Mouse (Mus musculus) spleen, adult 18-20 months (tissue): ENCODE measurements at regions not wholly inside any gene's neighbourhood (a gene's known extent, or its start where the extent isn't known, plus 50 kb on each side); places are given as distances from the start of the nearest gene placed in this dataset.

Experiments
- DNase-seq, 2 experiments: peaks; one replicate each; pipeline ENCODE4 v3.0.0; 2022; ENCODE audit warnings: mixed read lengths in 2 of 2

DNA sequence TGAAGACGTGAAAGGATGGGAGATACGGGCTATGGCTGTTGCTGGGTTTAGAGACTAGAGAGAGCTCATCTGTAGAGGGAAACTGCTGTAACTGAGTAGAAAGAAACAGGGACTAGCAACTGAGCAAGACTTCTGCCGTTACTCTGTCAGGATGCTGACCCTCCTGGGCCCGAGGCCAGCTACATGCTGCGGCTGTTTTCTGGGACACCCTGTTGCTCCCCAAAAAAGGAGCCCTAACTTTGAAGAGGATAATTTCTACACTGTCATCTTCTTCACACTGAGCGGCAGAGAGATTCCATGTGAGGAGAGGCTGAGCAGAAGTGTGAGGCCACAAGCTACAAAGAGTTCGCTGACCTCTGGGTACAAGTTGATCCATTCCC is 74.2 kb upstream of the Ralgps2 start:
- peak in 1 of 2 experiments; percentile 4 for DNase-seq

DNA sequence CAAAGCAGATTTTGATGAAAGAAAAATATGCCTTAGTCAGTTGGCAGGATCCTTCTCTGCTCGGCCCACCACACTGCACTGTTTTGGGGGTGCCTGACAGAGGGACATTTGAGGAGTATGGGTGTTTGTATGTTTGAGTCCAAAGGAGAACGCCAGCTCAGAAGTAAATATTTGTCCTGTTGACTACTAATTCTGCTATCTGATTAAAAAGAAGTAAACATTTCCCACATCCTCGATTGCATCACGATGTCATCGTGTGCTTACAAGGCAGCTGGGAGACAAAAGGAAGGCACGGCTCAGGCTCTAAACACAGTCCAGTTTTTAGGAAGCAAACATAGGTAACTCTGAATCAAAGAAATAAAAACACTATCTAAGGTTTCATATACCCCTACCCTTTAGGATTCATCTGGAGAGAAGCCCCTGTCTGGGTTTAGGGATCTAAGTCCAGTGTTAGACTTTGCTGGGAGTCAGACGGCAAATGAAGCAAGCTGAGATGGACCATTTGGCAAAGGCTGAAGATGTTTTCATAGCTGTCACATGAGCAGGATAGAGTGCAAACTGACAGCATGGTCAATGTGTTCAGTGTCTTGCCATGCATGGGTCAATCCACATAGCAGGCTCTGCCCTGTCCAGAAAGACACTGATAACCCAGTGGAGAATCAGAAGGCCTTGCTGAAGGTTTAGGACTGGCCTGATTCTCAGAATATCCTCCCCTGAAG is 73.7 kb upstream of the Ralgps2 start:
- DNase-seq: peak in 1 of 2 experiments; percentile 2

DNA sequence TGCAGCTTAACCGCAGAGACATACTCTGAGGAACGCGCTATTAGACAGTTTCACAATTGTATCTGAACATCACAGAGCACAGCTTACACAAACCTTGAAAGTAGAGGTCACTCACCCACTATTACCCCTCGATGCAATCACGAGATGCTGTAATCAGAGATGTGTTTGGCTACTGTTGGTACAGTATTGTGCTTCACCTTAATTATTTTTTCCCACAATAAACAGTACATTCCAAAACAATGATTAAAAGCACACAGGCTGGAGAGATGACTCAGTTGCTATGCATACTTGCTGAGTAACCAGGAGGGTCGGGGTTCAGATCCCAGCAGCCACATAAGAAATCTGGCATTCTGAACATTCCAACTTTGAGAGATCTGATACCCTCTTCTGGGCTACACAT is 71.8 kb upstream of the Ralgps2 start:
- no peak for DNase-seq

DNA sequence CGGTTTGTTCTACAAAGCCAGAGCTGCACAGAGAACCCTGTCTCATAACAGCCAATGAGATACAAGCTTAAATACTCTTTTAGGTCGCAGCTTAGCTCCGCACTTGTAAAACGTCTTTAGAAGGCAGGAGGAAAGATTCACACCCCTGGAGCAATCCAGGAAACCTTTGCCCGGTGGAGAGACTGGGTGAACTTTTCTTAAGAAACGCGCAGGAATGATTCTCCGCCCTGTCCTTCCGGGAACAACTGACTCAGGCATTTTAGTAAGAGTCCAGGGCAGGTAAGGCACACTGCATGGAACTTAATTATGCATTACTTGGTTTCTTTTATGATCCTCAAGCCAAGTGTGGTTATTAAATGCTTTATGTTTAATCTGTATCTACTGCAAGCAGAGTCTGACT is 70.0 kb upstream of the Ralgps2 start:
- DNase-seq: peak in 1 of 2 experiments; percentile 1

DNA sequence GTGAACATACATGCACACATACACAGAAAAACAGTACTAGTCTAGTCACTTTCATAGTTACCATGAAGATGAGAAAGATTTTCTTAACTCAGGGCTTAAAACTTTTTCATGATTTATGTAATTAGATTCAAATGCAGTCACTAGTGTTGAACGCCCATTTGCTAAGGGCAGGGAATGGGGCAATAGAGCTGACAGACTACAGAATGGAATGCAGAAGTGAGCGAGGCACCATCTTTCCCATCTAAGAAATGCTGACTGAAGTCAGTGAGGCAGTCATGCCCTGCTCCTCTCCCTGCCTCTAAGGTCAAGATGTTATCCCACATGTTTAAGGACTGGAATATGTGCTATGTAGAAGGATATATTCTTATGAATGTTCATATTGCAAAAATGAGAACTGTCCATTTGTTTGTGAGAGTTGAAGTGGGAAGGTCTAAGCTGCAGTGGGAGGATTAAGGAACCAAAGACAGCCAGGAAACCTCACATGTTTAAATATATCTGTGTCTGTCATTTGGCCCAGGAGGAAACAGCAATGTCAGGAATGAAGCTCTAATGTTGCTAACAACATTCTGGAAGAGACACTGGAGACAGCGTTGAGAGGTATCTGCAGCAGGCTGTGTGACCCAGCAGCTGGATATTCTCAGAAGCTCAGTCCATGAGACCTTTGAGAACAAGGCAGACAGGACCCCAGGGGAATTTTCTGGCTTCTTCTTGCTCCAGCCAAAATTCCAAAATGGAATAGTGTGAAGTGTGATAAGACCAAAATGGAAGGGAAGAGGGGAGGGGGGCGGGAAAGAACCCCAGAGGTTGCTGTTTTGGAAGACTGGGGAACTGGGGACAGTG is 68.7 kb upstream of the Ralgps2 start:
- no peak for DNase-seq

DNA sequence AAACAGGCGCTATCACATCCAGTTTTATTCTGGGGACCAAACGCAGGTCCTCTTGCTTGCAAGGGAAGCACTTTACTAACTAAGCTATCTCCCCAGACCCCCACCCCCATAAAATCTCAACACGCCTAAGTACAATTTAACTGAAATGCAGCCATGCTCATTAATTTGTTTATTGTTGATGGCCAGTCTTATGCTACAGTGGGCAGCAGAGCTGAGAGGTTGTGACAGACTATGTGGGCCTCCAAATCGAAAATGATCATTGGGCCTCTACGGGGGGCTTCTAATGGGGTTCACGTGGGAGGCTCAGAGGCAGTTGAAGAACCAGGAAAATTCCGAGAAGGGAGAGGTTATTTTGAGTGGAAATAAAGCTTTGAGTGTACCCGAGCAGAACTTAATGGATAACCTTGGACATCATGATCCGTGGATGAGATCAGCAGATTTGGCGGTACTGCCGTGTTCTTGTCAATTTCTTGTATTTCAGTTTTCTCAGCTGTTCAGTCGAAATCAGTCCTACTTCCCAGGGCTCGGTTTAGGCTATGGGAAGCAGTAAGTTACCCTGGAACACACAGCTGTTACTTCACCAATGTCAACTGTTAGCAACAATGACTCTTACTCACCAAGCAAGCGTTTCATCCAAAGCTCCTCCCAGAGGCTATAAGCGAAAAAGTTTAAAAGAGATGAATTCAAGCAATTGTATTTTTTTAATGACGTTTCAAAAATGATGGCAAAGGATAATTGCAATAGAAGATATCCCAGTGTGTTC is 65.1 kb upstream of the Ralgps2 start:
- DNase-seq: no peak

DNA sequence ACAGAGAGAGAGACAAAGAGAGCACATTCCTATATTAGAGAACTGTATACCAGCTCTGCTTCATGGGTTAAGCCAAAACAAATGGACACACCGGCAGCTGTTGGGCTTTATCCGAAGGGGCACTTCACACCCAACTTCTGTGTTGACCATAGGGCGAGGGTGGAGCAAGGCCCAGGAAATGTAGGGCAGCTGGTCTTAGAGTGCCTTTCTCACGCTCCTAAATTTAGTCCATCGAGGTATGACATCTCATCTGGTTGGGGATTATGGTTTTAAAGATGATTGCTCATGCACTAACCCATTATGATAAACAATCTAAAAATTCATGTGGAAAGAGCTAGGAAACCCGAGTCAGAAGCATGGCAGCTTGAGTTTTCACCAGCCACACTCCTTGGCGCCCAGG is 63.6 kb upstream of the Ralgps2 start:
- DNase-seq: peak in 1 of 2 experiments; percentile 50

DNA sequence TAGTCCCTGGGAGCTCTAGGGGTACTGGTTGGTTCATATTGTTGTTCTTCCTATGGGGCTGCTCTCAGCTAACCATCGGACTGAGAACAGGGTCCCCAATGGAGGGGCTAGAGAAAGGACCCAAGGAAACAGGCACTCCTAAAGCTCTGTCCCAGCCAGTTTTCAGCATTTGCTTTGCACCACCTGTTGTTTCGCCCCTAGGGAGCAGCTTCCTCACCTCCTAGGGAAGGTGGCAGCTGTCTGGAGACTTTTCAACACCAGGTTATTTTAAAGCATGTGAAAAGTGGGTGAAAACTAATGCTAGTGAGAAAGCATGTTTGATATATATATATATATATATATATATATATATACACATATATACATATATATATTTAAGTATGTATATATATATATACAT is 62.8 kb upstream of the Ralgps2 start:
- DNase-seq: no peak

DNA sequence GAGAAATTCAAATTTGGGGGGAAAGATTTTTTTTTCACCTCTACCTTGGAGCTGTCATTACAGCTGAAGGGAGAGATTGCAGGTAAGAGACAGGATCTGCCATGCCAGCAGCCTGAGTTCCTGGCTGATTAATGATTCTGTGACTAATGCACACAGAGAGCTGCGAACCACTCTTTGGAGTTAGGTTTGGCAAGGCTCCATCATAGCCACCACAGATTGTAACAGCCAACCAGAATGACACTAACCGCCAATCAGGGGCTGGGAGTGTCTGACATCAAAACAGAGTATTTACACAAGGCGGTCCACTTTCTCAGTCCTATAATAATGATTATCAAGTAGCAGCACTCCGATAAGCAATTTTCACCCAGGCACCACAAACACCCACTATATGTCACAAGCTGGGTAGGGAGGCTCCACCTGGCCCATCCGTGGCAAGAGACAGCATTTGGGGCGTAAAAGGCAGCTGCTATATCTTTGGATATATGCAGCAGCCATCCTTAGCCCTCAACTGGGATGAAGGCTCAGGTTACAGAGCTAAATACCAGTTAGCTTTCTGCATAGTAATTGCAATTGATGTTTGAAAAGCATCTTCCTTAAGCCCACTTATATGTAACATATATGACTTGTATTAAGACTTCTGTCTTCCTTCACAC is 61.7 kb upstream of the Ralgps2 start:
- DNase-seq: no peak

DNA sequence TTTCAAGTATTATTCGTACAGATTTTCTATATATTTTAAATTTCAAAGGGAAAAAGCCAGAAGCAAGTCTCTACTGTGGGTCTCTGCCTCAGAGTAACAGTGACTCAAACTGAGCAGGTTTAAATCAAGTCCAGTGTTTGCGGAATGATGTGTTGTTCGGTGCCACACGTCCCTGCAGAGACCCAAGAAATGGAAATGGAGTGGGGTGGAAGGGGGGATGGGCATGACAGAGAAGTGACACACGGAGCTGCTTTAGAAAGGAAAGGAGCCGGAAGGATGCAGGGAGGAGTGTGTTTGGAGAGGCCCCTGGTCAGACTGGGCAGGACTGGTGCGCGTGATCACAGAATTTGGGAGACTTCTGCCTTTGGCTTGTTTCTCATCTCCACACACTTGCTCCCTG is 60.5 kb upstream of the Ralgps2 start:
- DNase-seq: no peak

DNA sequence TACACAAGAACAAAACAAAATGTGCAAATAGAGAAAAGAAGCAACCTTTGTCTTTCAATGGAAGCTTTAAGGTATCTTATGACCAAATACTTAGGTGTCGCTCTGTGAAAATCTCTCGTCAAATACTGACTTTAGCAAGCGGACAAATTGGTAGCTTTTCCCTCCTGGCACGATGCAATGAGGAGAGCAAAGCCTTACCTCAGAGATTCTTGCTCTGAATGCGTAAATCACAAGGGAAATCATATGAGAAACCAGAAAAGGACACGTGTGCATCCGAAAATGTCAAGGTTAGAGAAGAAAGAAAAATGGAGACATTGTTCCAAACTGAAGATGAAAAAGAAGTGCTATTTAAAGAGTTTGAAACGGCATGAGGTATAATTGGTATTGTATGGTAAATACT is 59.8 kb upstream of the Ralgps2 start:
- no peak for DNase-seq

DNA sequence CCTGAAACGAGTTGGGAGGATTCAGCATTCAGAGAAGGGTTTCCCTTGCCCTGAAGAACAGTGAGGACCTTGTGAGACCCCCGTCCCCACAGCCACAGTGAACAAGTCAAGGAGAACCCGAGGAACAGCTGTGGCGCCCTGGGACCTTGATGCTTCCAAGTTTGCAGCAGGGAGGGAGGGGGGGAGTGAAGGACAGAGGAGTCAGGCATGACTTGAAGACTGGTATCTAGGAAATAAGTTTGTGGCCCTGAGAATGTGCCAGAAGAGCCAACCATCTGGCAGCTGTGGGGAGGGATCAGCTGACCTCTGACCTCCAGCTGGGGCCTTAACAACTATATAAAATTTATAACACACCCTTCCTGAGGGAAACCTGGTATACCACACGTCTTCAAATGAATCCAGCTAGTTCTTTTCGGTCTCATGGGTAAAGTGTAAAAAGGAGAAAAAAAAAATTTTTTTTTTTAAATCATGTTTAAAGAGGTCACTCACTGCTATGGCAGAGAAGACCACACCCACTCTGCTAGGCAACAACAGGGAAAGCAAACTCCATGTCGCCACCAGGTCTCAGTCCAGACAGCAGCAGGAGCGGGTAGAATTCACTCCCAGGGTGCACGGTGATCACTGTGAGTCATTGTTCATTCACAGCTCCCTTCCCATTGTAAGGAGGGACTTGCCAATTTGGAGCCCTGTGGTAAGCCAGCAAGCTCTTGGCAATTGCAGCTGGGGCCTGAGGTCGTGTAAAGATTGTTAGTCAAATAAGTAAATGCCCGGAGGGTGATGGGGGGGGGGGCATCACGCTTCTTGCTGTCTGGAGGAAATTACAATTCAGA is 58.3 kb upstream of the Ralgps2 start:
- DNase-seq: no peak

DNA sequence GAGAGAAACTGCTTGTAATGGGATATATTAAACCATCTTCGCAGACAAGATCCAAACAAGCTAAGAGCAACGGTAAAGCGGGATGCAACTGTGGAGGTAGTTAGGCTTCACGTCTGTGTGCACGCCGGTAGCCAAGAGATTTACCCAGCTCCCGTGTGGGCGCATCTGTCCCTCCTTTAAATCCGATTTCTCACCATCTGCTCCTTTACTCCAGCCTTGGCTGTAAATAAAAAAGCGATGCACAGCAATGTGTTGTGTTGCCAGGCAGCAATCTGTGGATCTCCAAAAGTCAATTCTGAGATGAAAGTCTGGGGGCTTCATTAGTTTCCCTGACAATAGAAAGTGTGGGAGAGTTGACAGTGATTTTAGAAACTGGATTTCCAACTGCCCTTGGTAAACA is 57.6 kb upstream of the Ralgps2 start:
- no peak for DNase-seq

DNA sequence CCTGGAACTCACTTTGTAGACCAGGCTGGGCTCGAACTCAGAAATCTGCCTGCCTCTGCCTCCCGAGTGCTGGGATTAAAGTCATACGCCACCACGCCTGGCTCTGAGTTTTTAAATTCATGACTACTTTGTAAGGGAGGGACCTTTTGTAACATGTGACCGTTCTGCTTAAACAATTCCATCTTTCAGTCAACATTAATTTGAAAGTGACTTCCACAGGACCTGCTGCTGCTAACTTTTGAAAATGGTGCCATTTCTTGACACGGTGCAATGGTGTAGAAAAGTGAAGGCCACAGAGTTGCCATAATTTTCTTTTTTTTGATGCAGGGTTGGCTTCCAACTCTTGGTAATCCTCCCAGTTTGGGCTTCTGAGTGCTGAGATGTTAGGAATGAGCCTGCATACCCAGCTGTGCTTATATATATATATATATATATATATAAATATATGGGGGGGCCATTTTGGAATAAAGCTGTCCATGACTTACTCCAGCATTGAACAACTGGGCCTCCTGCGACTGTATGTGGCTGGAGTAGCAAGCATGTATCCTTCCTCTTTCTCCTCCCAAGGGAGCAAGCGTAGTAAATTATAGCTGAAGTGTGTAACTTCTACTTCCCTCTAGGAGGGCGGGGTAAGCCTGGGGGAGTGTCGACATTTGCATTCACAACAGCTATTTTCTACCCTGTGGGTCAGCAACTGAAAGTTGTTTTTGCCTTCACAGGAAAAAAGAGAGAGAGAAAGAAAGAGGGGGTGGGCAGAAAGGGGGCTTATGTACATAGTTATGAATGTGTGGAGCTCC is 56.9 kb upstream of the Ralgps2 start:
- peak in 1 of 2 experiments; percentile 65 for DNase-seq

DNA sequence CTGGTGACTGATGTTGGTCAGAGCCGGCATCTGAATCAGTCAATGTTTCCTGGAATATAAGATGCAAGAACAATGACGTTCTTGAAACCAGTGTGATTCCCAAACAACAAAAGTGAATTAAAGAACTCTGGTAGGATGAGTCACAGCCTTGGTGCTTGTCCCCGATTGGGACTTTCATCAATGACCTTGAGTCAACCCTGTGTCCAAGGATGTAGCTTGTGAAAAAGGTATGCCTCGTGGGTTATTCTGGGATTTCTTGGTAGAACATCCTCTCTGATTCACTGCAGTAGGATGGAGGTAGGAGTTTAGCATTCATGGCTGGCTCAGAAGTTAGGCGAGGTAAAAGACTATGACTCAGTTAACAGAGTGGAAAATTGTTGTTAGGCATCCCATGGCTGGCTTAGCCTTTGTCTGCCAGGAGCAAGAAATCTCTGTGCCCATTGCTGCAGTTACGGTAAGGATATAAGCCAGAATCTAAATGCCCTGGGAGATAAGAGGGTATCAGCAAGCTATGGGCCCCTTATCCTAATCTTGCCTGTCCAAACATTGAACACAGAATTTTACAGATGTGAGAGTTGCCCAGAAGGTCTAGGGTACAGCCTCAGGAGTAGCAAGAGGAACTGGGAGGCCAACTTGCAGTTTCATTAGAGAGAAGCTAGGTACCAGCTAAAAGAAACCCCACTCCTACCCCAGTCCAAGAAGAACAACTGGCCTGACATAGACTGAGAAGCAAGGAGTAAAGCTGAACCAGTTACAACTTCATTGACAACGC is 55.9 kb upstream of the Ralgps2 start:
- DNase-seq: no peak

DNA sequence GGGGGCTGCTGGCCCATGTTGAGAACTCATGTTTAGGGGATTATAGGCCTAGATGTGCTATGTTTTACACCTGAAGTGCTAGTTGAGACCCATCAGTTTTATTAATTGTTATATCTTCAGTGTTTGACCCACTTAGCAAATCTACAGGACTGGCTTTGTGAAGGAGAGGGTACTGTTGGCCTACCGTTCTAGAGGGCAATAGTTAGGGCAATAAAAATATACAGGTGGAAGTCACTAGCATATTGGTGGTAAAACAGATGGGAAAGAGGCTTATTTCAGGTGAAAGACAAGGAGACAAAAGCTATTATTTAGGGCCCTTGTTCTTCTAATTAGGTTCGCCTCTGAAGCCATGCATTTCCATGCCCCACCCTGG is 55.2 kb upstream of the Ralgps2 start:
- DNase-seq: no peak

DNA sequence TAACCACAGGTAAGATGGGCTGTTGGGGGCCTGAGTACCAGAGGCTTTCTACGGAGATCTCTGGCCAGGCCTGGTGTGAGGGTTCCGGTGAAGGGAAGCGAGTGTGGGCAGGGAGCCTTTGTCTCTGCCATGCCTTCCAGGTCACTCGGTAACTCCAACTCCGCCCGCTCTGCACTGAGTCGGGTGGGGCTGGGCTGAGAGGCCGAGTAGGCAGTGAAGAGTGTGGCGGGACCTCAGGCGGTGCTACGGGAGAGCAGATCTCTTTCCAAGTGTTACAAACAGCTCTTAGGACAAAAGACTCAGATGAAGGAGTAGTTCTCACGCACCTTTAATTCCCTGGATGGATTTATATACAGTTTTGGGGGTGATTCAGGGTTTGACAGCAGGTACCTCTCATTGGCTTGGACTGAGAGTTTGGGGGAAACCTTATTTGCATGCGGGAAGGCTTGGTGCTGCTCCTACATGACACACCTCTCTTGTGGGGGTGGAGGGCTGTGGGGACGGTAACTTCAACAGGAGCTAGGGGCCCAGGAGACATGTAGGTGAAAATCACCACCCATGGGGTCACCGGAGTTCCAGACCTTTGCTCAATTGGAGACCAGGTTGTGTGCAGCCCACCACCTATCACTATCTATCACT is 54.7 kb upstream of the Ralgps2 start:
- DNase-seq: no peak

DNA sequence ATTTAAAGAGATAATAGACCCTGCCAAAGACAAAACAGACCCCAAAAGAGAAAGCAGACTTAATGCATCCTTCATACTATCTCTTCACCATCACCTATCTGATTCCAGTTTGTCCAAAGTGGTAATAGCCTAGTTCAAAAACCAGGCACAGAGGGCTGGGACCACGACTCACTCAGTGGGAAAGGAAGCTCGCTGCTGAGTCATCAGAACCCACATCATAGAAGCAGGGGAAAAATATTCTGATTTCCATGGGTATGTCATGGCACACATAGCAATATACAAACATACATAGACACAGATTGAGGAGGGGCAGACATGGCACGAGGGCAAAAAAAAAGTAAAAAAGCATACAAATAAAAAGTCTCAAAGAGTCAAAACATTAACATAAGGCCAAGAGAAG is 53.7 kb upstream of the Ralgps2 start:
- DNase-seq: no peak

DNA sequence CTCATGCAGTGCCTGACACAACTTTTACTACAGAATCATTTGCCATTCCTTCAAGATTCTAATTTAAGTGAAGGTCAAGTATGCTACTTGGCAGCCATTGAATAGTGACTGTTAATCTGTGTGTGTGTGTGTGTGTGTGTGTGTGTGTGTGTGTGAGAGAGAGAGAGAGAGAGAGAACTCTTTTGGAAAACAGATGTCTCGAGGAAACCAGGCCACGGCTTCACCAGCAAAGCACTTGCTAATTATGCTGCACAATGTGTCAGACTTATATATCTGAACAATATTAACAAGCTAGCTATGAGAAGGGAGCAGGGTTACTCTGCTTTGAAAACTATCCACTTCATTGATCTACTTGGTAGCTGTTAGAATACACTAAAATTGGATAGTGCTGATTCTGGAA is 53.1 kb upstream of the Ralgps2 start:
- no peak for DNase-seq
